27 mouse cellular contexts compared by ENCODE assay signal in the genomic region with DNA sequence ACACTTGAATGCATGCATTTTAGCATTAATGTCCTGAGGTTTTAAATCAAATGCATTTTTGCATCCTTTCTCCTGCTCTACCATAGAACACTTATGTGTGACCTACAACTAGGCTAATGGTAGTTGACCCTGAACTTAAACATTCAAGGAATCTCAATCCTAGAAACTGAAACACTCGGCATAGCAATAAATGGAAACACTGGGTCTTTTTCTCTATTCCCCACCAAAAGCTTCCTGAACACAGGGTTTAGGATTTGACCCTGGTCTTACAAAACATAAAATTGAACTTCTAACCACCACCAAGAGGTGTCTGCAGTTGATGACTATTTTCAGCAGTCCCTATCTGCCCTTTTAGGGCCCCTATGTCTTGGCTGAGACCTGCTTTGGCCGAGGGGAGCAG.
"Had no signal": no experiment of that assay in that cellular context is flagged by ENCODE, and none has a peak within 500 bp of the region (broad histone marks: within the 10 kb centered on the region; RNA-seq: fewer than 3 reads in every experiment).

No protein-coding gene starts in this region.

- H3K9ac ChIP-seq: embryonic facial prominence, embryonic 12.5 days; embryonic facial prominence, embryonic 13.5 days; embryonic facial prominence, embryonic 15.5 days; forebrain, embryonic 12.5 days; forebrain, embryonic 13.5 days; forebrain, embryonic 15.5 days; forebrain, postnatal 0 days had no signal

- H3K9me3 ChIP-seq: embryonic facial prominence, embryonic 10.5 days; embryonic facial prominence, embryonic 12.5 days; embryonic facial prominence, embryonic 13.5 days; embryonic facial prominence, embryonic 15.5 days; forebrain, embryonic 10.5 days; forebrain, embryonic 12.5 days; forebrain, embryonic 15.5 days; heart, embryonic 10.5 days had no signal

- DNase-seq: cerebellum, adult 9-11 months; cerebellum, postnatal 10 days; cerebellum, postnatal 14 days; cerebellum, postnatal 25 days; cerebellum, postnatal 36 days; embryo, embryonic 11 days; forebrain, postnatal 0 days; gastrocnemius, adult 2 months; gastrocnemius, postnatal 10 days; gastrocnemius, postnatal 14 days; gastrocnemius, postnatal 25 days; gastrocnemius, postnatal 36 days; heart, adult 11 months; heart, adult 18-20 months; heart, adult 2 months had no signal

- H3K4me3 ChIP-seq: embryonic facial prominence, embryonic 10.5 days; embryonic facial prominence, embryonic 12.5 days; embryonic facial prominence, embryonic 13.5 days; embryonic facial prominence, embryonic 15.5 days; erythroblast, embryonic 14.5 days; forebrain, embryonic 10.5 days; forebrain, embryonic 12.5 days; forebrain, embryonic 13.5 days; forebrain, embryonic 15.5 days; gastrocnemius, adult 2 months; heart, adult 2 months; heart, embryonic 10.5 days had no signal

- H3K4me2 ChIP-seq: embryonic facial prominence, embryonic 12.5 days; embryonic facial prominence, embryonic 13.5 days; embryonic facial prominence, embryonic 15.5 days; forebrain, embryonic 12.5 days; forebrain, embryonic 13.5 days; forebrain, embryonic 15.5 days had no signal

- H3K27ac ChIP-seq: embryonic facial prominence, embryonic 10.5 days; embryonic facial prominence, embryonic 12.5 days; embryonic facial prominence, embryonic 13.5 days; embryonic facial prominence, embryonic 15.5 days; forebrain, embryonic 10.5 days; forebrain, embryonic 12.5 days; forebrain, embryonic 13.5 days; forebrain, embryonic 15.5 days; gastrocnemius, adult 2 months; heart, adult 2 months; heart, embryonic 10.5 days had no signal

- ATAC-seq: forebrain, embryonic 13.5 days; forebrain, embryonic 14.5 days; forebrain, embryonic 15.5 days; forebrain, embryonic 16.5 days; forebrain, postnatal 0 days had no signal

- H3K27me3 ChIP-seq: embryonic facial prominence, embryonic 12.5 days; embryonic facial prominence, embryonic 13.5 days; embryonic facial prominence, embryonic 15.5 days; forebrain, embryonic 12.5 days; forebrain, embryonic 13.5 days; forebrain, embryonic 15.5 days had no signal

- H3K4me1 ChIP-seq: embryonic facial prominence, embryonic 10.5 days; embryonic facial prominence, embryonic 12.5 days; embryonic facial prominence, embryonic 13.5 days; embryonic facial prominence, embryonic 15.5 days; forebrain, embryonic 10.5 days; forebrain, embryonic 12.5 days; forebrain, embryonic 13.5 days; forebrain, embryonic 15.5 days; heart, embryonic 10.5 days had no signal
